Mouse (Mus musculus) heart, adult 2 months (tissue): ENCODE results near the gene Drd2.

ENCODE experiments used
- CTCF ChIP-seq: fragments of 200-600 bp; IDR thresholded peaks from 2 replicates; pipeline ENCODE4 v1.8.1; 2022; ENCODE audit warnings: antibody characterized with exemption, mild to moderate bottlenecking, moderate library complexity
- EP300 ChIP-seq: fragments of 200-500 bp; IDR thresholded peaks from 2 replicates; pipeline ENCODE4 v1.6.1; 2011; ENCODE audit warnings: low read depth, low read length, control low read depth; ENCODE audit not compliant: insufficient read depth
- POLR2A ChIP-seq: fragments of 200-500 bp; IDR thresholded peaks from 2 replicates; pipeline ENCODE4 v1.6.1; 2011; ENCODE audit warnings: mild to moderate bottlenecking, low read depth, low read length, control low read depth; ENCODE audit not compliant: insufficient read depth

DNA sequence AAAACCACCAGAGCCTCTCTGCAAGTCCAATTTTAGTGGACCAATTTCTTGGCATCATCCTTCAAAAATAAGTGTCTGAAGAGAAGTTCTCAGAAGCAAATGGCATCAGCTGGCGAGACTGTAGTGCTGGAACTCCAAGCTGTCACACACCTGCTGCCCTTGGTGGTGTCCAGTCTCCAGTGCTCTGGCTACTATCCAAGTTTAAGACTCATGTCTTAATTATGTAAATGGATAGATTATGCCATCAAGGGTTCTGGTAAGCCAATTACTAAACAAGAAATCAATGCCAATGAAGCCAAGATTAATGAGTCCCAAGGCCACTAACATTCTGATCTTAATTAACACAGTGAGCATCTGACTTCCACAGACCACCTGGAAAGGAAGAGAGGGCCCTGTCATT, 45.3 kb upstream of the Drd2 start:
- TF ChIP-seq CTCF (no peak), EP300 (no peak), POLR2A (no peak)
